Mouse (Mus musculus) midbrain, embryonic 11.5 days (tissue): Measurements from ENCODE around the gene Polr3h. TPM values are rescaled to one million over a fixed set of nuclear protein-coding genes. Genes with fewer than 3 reads are reported as not detected.

Experiments used
- ATAC-seq: fragments of 200-750 bp; cut with Nextera tagmentation; 2 replicates; pipeline ENCODE4 v1.8.0; 2017; ENCODE audit warnings: moderate TSS enrichment, moderate library complexity; ENCODE audit not compliant: low FRiP score
- DNase-seq: peaks from one replicate; pipeline ENCODE4 v3.0.0; 2015; ENCODE audit warnings: low spot score; ENCODE audit errors: missing footprints
- H3K27ac ChIP-seq: fragments of 300-500 bp; sonication (generic); 2 replicates; pipeline ENCODE4 v1.5.1; 2014; ENCODE audit warnings: low read depth, low read length
- H3K27me3 ChIP-seq: fragments of 300-500 bp; sonication (generic); 2 replicates; pipeline ENCODE4 v1.6.1; 2014; ENCODE audit warnings: mild to moderate bottlenecking, low read length, moderate library complexity, mixed read lengths; ENCODE audit not compliant: control insufficient read depth, insufficient read depth
- H3K36me3 ChIP-seq: fragments of 300-500 bp; sonication (generic); 2 replicates; pipeline ENCODE4 v1.6.1; 2014; ENCODE audit warnings: mild to moderate bottlenecking, low read length, moderate library complexity, mixed read lengths; ENCODE audit not compliant: control insufficient read depth, insufficient read depth
- H3K4me1 ChIP-seq: fragments of 300-500 bp; sonication (generic); 2 replicates; pipeline ENCODE4 v1.6.1; 2014; ENCODE audit warnings: low read length; ENCODE audit not compliant: control insufficient read depth, insufficient read depth
- H3K4me2 ChIP-seq: fragments of 300-500 bp; sonication (generic); 2 replicates; pipeline ENCODE4 v1.6.1; 2014; ENCODE audit warnings: mild to moderate bottlenecking, moderate library complexity
- H3K4me3 ChIP-seq: fragments of 300-500 bp; sonication (generic); 2 replicates; pipeline ENCODE4 v1.5.1; 2014; ENCODE audit warnings: low read depth, low read length
- H3K9ac ChIP-seq: fragments of 300-500 bp; sonication (generic); 2 replicates; pipeline ENCODE4 v1.6.1; 2014; ENCODE audit warnings: low read length
- H3K9me3 ChIP-seq: fragments of 300-500 bp; sonication (generic); 2 replicates; pipeline ENCODE4 v1.6.1; 2016; ENCODE audit warnings: low read length; ENCODE audit not compliant: control insufficient read depth
- WGBS: fragments of 180-500 bp; shearing (Covaris S2); extraction: QIAGEN DNeasy Blood & Tissue Kit; methylation state at CpG from one replicate; pipeline ENCODE4 v1.1.7; 2014; 5-methylcytosine and 5-hydroxymethylcytosine counted together
- polyA plus RNA-seq: library from polyadenylated mRNA; unstranded; fragments of >200 nt; fragmentation: Nextera tagmentation; extraction: Ambion mirVana; gene quantifications from 2 replicates; pipeline ENCODE4 v1.2.1, GENCODE M21; 2014

Polr3h gene
- polyA plus RNA-seq, 1 experiment from 2014 or later, result 75.6 TPM

DNA sequence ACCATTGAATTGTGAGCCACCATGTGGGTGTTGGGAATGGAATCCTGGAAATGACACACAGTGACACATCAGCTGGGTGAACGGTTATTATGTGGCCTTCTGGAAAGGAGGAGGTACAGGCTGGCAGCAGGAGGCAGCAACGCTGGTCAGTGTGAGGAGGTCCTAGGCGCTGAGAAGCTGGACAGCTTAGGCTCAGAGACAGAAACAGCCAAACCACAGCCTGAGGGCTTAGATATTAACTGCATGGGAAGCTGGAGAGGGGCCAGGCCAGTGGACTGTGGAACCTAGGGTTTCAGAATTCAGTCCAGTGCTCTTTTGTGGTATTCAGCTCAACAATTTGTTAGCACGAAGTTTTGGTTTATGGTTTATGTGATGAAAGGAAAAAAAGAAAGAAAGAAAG, 1.7 kb upstream of the Polr3h start:
- DNase-seq (no peak), ATAC-seq (no peak)
- Histone ChIP-seq H3K9ac (no peak overlapping the region), H3K9me3 (no peaks in the 10 kb centered on the region), H3K4me3 (no peak overlapping the region), H3K4me2 (no peak overlapping the region), H3K27ac (no peak overlapping the region), H3K27me3 (no peaks in the 10 kb centered on the region), H3K4me1 (peaks cover 11% of the 10 kb centered on the region), H3K36me3 (no peaks in the 10 kb centered on the region)
- WGBS, result 70% methylated on average over 4 of the region's 4 CpGs

DNA sequence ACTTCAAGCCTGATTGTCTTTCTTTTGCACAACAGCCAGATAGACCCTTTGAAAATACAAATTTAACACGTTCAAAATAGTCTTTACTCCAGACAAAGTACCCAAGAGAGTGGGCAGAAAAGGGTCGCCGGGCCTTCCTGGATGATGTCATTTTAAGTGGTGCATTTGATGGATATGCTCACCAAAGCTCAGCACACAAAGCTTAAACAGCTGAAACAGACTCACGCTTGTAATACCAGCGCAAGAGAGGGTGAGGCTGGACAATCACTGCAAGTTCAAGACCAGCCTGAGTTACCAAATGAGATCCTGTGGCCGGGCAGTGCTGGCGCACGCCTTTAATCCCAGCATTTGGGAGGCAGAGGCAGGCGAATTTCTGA, 394 bp upstream of the Polr3h start:
- Histone ChIP-seq H3K4me1 (peaks cover 11% of the 10 kb centered on the region), H3K27me3 (no peaks in the 10 kb centered on the region), H3K9ac (no peak overlapping the region; the same call in 1 of the 2 replicates), H3K27ac (peak overlapping the region; percentile 41), H3K9me3 (no peaks in the 10 kb centered on the region), H3K4me3 (no peak overlapping the region), H3K4me2 (peak overlapping the region; percentile 97; the same call in 1 of the 2 replicates), H3K36me3 (no peaks in the 10 kb centered on the region)
- DNase-seq (no peak), ATAC-seq (peak; percentile 73)
- WGBS, result 29% methylated on average over 9 of the region's 9 CpGs

DNA sequence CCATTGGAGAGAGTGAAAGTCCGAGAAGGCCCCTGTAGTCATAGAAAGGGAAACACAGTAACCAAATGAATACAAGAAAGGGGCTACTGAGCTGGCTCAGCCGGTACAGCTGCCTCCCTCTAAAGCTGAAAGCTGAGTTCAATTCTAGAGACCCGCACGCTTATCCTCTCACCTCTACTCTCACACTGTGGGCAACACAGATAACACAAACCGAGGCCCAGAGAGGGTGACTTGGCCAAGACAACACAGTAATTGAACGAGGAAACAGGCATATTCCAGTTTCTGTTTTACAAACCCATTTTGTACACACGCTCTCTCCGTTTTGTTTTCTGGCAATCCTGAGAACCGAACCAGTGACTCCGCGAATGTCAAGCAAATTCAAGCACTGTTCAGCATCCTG, 1.1 kb downstream of the Polr3h start:
- Histone ChIP-seq H3K4me1 (peaks cover 11% of the 10 kb centered on the region), H3K9ac (peak overlapping the region; percentile 78; the same call in 1 of the 2 replicates), H3K27me3 (no peaks in the 10 kb centered on the region), H3K4me3 (peak overlapping the region; percentile 64; the same call in 1 of the 2 replicates), H3K36me3 (no peaks in the 10 kb centered on the region), H3K4me2 (peak overlapping the region; percentile 97), H3K9me3 (no peaks in the 10 kb centered on the region), H3K27ac (no peak overlapping the region)
- WGBS, result 87% methylated on average over 11 of the region's 11 CpGs
- ATAC-seq (no peak), DNase-seq (no peak)

DNA sequence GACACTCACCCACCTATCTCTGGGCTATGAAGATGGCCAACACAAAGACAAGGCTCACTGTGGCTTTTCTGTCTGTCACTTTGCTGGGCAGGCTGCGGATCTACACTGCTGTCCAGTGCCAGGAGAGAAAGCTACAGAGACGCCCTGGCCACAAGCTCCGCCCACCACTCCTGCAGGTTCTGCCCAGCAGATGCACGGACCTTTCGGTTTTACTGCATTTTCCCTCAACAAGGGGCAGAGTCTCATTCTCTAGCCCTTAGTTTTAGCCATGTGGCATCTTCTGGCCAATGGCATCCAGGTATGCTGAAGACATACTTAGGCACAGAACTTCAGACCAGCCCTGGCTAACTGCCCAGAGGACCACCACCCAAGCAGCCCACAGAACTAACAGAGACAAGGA, 4.8 kb downstream of the Polr3h start:
- peaks cover 11% of the 10 kb centered on the region for H3K4me1 ChIP-seq
- H3K27ac ChIP-seq, result no peak overlapping the region
- 76% methylated on average over 5 of the region's 5 CpGs for WGBS
- no peaks in the 10 kb centered on the region for H3K27me3 ChIP-seq
- ATAC-seq (no peak), DNase-seq (no peak)
- H3K4me3 ChIP-seq, result no peak overlapping the region
- H3K9ac ChIP-seq, result no peak overlapping the region
- no peaks in the 10 kb centered on the region for H3K9me3 ChIP-seq
- no peaks in the 10 kb centered on the region; the same call in 1 of the 2 replicates for H3K36me3 ChIP-seq
- H3K4me2 ChIP-seq, result no peak overlapping the region

DNA sequence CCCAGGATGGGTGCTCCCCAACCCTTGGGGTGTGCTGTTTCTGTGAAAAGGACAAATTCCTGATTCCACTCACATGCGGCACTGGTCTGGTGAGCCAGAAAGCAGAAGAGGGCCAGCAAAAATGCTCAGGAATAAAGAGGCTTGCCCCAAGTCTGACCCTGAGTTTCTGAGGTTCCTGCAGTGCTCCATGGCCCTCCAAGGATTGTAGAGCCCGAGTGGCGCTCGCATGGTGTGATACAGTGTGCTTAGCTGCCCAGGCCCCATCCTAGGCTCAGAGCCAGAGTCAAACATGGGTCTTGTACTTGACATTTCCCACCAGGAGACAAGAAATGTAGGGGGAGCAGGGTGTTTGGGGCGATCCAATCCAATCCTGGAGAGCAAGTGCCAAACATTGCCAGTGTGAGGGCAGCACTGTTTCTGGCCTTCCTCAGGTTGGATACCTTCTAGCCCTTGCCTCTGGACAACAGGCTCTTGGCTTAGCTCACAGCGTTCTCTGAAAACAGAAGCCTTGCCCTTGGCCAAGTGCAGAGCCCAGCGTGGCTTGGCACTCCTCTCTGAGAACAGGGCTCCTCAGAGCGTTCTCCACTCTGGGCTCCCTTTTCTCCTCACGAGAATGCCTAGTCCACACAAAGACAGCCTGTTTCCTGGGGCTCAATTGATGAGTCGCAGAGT, 5.4 kb downstream of the Polr3h start:
- no peak overlapping the region for H3K9ac ChIP-seq
- no peak overlapping the region for H3K4me2 ChIP-seq
- WGBS, result 89% methylated on average over 10 of the region's 10 CpGs
- no peaks in the 10 kb centered on the region for H3K27me3 ChIP-seq
- ATAC-seq (no peak), DNase-seq (no peak)
- H3K4me1 ChIP-seq, result peaks cover 11% of the 10 kb centered on the region
- H3K27ac ChIP-seq, result no peak overlapping the region
- H3K4me3 ChIP-seq, result no peak overlapping the region
- H3K9me3 ChIP-seq, result no peaks in the 10 kb centered on the region
- H3K36me3 ChIP-seq, result no peaks in the 10 kb centered on the region; the same call in none of the 2 replicates

DNA sequence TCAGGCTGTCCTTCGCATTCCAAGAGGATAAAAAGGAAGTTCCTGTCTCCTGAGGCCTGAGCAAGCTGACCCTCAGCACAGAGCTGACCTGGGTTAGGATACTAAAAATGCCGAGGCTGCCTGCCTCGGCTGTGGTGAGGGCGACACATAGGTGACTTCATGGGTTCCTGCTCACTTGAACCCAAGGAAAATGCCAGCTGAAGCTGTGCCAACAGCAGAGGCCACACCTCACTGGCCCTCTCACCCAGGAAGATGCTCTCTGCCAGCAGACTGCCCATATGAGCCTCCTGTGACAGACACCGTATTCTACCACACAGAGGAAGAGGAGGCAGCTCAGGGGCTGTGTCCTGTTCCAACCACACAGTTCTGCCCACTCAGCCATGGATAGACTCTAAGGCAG, 7.0 kb downstream of the Polr3h start:
- H3K4me3 ChIP-seq, result no peak overlapping the region
- H3K27me3 ChIP-seq, result no peaks in the 10 kb centered on the region
- H3K9ac ChIP-seq, result no peak overlapping the region
- no peaks in the 10 kb centered on the region; the same call in 1 of the 2 replicates for H3K4me1 ChIP-seq
- no peak overlapping the region for H3K27ac ChIP-seq
- no peak for ATAC-seq
- 86% methylated on average over 5 of the region's 5 CpGs for WGBS
- peaks cover 5% of the 10 kb centered on the region for H3K36me3 ChIP-seq
- no peak for DNase-seq
- no peaks in the 10 kb centered on the region for H3K9me3 ChIP-seq
- H3K4me2 ChIP-seq, result no peak overlapping the region

DNA sequence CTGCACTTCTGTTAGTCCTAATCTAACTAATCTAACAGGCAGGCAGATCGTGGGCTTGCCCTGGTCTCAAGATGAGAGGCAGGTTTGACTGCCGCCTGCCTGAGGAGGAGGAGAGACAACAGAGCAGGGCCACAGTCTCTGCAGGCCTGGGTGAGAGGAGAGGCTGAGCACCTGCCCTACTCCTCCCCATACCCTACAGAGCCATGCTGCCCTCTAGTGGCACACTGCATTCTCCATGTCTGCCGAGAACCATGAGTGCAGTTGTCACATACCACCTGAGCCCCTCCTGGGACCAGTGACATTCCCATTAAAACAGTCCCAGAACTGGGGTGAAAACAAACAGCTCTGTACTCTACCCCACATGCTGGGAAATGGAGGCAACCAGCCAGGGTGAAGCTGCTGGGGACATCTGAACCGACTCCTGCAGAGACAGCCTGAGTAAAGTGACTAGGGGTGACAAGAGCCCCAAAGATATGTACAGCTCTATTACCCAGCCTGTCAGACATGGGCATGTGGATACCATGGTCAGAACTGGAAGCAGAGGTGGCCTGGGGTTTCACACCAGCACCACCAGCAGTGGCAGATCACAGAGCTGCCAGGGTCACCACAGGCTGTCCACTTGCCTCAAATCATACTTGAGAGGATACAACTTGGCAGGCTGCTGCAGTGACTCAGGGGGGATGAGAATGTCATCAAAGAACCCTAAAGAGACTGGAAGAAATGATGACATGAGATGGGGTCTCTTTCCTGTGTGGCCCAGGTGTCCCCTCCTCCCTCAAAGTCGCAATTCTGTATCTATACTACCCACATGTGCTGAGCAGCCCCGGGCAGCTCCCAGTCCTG, 8.2 kb downstream of the Polr3h start:
- ATAC-seq (peak; percentile 62; the same call in 1 of the 2 replicates), DNase-seq (peak; percentile 90)
- Histone ChIP-seq H3K9ac (no peak overlapping the region), H3K4me3 (no peak overlapping the region), H3K27ac (no peak overlapping the region), H3K27me3 (no peaks in the 10 kb centered on the region), H3K4me2 (no peak overlapping the region), H3K9me3 (no peaks in the 10 kb centered on the region), H3K36me3 (peaks cover 10% of the 10 kb centered on the region), H3K4me1 (no peaks in the 10 kb centered on the region)
- WGBS, result 59% methylated on average over 6 of the region's 6 CpGs

DNA sequence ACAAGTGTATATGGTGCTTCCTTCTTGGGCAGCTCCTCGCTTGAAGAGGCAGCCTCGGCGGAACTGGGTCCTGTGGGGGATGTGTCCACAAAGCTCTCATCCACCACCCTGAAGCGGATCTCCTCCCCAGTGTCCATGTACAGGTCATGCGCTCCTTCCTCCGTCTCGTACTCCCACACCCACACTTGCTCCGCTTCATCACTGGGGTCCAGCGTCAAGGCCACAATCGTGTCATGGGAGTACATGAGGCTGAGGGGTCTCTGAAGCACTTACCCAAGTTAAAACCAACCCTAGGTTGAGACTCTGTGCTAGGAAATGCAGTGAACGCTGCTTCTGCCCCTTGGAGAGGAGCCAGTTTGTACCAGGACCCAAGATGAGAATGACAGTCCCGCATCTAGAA, 8.8 kb downstream of the Polr3h start:
- H3K4me2 ChIP-seq, result no peak overlapping the region
- no peaks in the 10 kb centered on the region for H3K9me3 ChIP-seq
- no peaks in the 10 kb centered on the region for H3K4me1 ChIP-seq
- no peak for ATAC-seq
- H3K9ac ChIP-seq, result no peak overlapping the region
- no peak overlapping the region for H3K4me3 ChIP-seq
- 93% methylated on average over 12 of the region's 12 CpGs for WGBS
- DNase-seq, result no peak
- H3K27ac ChIP-seq, result no peak overlapping the region
- H3K36me3 ChIP-seq, result peaks cover 13% of the 10 kb centered on the region
- H3K27me3 ChIP-seq, result no peaks in the 10 kb centered on the region

DNA sequence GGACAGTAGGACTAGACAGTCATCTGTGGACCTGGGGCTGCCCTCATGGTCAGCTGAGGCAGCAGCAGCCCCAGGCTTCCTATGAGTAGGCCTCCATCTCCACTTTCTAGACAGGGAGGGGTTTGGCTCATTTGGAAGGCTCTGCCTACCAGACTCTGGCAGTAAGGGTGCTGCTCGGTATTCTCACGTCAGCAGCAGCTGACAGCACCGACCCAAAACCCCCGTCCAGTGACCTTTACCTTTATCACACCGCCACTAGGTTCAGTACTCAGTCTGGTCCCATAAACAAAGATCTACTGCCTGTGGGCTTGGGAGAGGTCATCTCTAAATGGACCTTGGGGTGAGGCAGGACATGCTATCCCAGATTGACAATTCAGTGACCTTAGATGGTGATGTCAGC, 10.4 kb downstream of the Polr3h start:
- no peaks in the 10 kb centered on the region for H3K9me3 ChIP-seq
- no peaks in the 10 kb centered on the region for H3K4me1 ChIP-seq
- ATAC-seq, result no peak
- no peak for DNase-seq
- H3K9ac ChIP-seq, result no peak overlapping the region
- no peak overlapping the region for H3K4me2 ChIP-seq
- H3K27me3 ChIP-seq, result no peaks in the 10 kb centered on the region
- H3K4me3 ChIP-seq, result no peak overlapping the region
- H3K27ac ChIP-seq, result no peak overlapping the region
- WGBS, result 87% methylated on average over 5 of the region's 5 CpGs
- peaks cover 13% of the 10 kb centered on the region for H3K36me3 ChIP-seq
